Mouse (Mus musculus): ENCODE data around the gene Ypel1.

- TF ChIP-seq CTCF (IDR thresholded peaks at IDR 0.05; ENCODE audit: extremely low read depth, insufficient read depth, insufficient read length, insufficient replicate concordance) = no peak
- no peak for TF ChIP-seq POLR2A (IDR thresholded peaks at IDR 0.05; ENCODE audit: low read depth, low read length)
Measured at GRCm38 (mm10) chr16:17096938-17097337, 27.4 kb downstream of the Ypel1 start.

All from spleen, adult 2 months (tissue).